Mouse (Mus musculus): ENCODE data around the gene Cul4b.
"Not testable (repeated sequence)": the region's sequence is repeated elsewhere in the genome, so short reads cannot be mapped to it uniquely, and the experiment has no call there.

Cul4b gene

DNA sequence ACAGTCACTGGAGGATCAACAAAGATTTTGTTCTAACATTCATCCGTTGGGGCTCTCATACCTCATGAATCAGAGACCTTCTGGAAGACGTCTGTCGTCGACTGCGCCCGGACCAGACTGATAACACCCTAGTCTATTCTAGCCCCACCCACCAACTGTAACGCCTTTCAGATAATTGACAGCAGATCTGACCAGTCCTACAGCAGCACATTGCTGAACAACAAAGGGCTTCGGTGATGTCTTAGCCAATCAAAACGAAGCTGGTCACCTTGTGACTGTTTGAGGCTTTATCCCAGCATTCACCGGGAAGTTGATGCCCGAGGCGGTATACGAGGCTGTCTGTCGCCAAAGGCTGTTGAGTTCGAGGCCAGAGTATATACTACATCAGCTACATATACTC, at the start of gene Cul4b:
TSS of gene Cul4b (minus strand) at position 119 of the 400 bp plus-strand sequence.
- no peak for DNase-seq

GRCm38 (mm10) chrX:38600995-38601369, 25.0 kb upstream of the Cul4b start:
- DNase-seq: peak; percentile 8

- DNase-seq: peak; percentile 52
Measured at GRCm38 (mm10) chrX:38600177-38600994, 24.4 kb upstream of the Cul4b start, which contains the start of gene Mcts1. Gene Mcts1, plus strand, starts transcription at chrX:38600578.

- peak; percentile 20 for DNase-seq
Measured at GRCm38 (mm10) chrX:38593180-38593889, 17.3 kb upstream of the Cul4b start.

GRCm38 (mm10) chrX:38591749-38592148, 15.8 kb upstream of the Cul4b start:
- DNase-seq: no peak

DNA sequence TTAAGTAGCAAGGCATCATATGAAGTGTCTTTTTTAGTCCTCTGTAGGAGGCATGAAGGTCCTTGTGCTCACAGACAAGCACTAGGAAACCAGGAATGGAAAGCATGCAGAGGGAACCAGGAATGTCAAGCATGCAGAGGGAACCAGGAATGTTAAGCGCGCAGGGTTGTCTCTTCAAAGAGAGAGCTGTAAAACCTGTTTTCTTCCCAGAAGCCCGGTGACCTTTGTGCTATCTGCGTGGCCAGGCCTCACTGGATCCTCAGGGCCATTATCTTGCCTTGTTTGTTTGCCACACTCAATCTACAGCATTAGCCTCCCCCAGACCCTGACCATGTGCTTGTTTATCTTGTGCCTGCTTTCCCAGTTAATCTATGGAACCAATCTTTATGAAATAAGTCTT, 13.8 kb upstream of the Cul4b start:
- DNase-seq: no peak

- no peak for DNase-seq
Measured at GRCm38 (mm10) chrX:38583261-38583660, 7.3 kb upstream of the Cul4b start.

DNA sequence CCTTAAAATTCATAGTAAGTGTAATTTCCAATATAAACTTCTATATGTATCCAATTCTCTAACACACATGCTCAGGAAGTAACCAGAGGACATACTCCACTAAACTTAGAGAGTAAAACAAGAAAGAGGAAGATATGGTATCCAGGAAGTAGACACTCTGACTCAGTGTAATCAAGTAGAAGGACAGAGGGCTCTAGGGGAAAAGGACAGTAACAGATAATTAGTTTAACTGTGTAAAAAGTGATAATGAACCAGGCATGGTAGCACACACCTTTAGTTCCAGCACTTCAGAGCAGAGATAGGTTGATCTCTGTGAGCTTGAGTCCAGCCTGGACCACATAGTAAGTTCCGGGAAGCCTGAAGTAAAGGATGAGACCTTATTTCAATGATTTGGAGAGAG, 5.1 kb upstream of the Cul4b start:
- DNase-seq: no peak

- DNase-seq: no peak
Measured at GRCm38 (mm10) chrX:38566521-38567205, 9.3 kb downstream of the Cul4b start.

DNA sequence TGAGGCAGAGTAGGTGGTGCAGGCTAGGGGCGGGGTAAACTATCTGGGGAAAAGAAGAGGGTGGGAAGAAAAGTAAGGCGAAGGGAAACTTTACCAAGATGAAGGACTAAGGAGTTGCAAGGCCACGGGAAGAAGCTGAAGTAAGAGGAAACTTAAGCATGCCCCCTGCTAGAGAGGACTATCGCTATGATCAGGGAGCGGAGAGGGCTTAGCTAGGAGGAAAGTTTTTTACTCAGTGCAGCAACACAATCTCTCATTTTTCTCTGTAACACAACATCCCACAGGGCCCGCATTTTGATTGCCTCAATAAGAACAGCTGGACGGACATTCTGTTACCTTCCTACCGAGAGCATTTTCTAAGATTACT, 10.8 kb downstream of the Cul4b start:
- no peak for DNase-seq

DNA sequence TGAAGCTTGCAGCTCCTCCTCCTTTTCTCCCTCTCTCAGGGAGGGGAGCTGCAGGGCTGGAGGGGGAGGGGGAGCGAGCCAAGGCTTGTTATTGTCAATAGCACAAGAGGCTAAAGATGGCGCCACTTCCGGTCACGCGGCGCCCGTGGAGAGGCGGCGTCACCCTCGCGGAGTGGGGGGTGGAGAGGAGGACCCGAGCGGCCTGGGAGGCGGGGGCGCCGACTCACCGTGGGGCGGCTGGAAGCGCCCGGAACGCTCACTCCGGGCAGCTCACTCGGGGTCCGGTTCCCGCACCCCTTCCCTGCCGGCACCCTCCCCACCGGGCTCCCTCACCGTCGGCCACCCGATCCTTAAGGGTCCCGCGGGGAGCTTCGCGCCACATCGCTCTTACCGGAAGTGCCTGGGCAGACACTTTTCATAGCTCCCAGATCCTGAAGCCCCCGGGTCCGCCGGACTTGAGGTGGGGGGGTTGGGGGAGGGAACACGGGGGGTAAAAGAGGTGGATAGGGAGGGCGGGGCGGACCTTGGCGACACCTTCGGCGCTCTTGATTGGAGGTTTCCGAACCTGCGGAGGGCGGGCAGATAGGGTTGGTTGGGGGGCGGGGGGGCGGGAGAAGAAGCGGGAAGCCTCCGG, 11.3 kb downstream of the Cul4b start:
- DNase-seq: peak; percentile 86

- peak; percentile 3 for DNase-seq
Measured at GRCm38 (mm10) chrX:38563941-38564541, 12.0 kb downstream of the Cul4b start.

DNA sequence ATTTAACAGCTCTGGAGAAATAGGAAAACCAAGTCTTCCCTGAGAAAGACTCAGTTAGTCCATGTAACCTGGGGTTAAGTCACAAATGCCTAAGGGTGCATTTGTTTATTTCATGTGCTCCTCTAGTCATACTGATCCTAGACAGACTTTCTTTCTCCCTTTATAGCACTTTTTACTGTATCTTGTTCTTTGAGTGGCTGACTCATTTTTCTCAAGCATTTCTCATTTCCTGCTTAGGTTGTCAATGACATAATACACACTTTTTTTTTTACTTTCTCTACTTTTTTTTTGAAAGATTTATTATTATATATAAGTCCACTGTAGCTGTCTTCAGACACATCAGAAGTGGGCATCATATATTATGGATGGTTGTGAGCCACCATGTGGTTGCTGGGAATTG, 22.7 kb downstream of the Cul4b start:
- no peak for DNase-seq

DNA sequence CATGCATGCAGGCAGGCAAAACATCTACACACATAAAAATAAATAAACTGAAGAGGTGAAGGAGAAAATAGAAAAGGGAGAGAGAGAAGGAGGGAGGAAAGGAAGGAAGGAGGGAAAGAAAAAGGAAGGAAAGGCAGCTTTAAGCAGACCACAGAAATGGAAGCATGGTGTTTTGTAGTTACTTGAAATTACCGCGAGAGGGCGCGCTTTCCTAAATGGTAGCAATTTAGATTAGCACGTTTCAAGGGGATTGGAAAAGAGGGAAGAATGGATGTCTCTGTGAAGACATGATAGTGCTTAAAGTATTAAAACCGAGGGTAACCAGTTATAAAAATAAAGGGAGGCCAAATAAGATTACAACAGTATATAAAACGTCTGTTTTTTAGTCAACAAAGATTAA, 61.4 kb downstream of the Cul4b start:
- DNase-seq: peak; percentile 18

GRCm38 (mm10) chrX:38504846-38505245, 71.2 kb downstream of the Cul4b start:
- DNase-seq: no peak

GRCm38 (mm10) chrX:38502182-38502581, 73.8 kb downstream of the Cul4b start:
- DNase-seq: not testable (repeated sequence)

DNA sequence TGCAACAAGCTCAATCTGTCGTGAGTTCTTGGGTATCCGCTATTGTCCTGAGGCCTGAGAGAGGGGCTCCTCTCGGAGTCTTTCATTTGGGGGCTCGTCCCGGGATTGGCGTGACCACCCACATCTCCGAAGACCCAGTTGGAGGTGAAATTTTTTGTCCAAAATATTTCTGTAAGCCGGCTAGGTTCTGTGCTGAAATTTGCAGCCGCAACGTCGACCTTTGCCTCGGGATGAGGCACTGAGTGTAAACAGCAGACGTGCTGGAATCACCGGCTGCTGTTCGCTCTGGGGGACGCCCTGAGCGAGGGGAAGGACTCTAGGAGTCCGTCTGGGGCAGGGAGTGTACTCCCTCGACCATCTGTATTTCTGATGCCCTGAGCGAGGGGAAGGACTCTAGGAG, 90.5 kb downstream of the Cul4b start:
- DNase-seq: not testable (repeated sequence)
